Mouse (Mus musculus) ES-Bruce4 (cell line): ENCODE measurements around the gene H2afz. TPM values are rescaled to one million over a fixed set of nuclear protein-coding genes. Genes with fewer than 3 reads are reported as not detected.

Experiments used
- polyA plus RNA-seq: library from polyadenylated mRNA; stranded (reverse); fragments of >200 nt; gene quantifications from 2 replicates; pipeline ENCODE4 v1.2.4, GENCODE M21; 2011; ENCODE audit warnings: low read depth; ENCODE audit not compliant: missing spikeins, insufficient read depth, insufficient read length

Gene H2afz
- polyA plus RNA-seq, 1 experiment, result 682 TPM

Other genes with a start within 250 kb of the H2afz start
- 11.4 and 13.9 TPM in 2 replicates for gene Ddit4l, start 242.9 kb upstream of the H2afz start, polyA plus RNA-seq
- not detected in 2 replicates for gene Gm21962, start 193.0 kb upstream of the H2afz start, polyA plus RNA-seq
- 9.3 and 10.5 TPM in 2 replicates for gene Dnajb14, start 3.2 kb downstream of the H2afz start, polyA plus RNA-seq
- 47.1 and 55.3 TPM in 2 replicates for gene Lamtor3, start 54.0 kb downstream of the H2afz start, polyA plus RNA-seq
- gene Dapp1, start 117.1 kb downstream of the H2afz start, polyA plus RNA-seq, result 3.2 and 9.9 TPM in 2 replicates
- gene 1110002E22Rik, start 200.6 kb downstream of the H2afz start, polyA plus RNA-seq, result not detected in 2 replicates
- not detected in 2 replicates for gene Gm5105, start 202.9 kb downstream of the H2afz start, polyA plus RNA-seq